Mouse (Mus musculus): ENCODE measurements around the gene Mns1. TPM values are rescaled to one million over a fixed set of nuclear protein-coding genes. Genes with fewer than 3 reads are reported as not detected.

Mns1 gene
- polyA plus RNA-seq (2014; fragmentation: Illumina TruSeq; extraction: RNeasy Lipid Tissue Mini Kit (QIAGEN cat#74804); ENCODE audit: low read depth, low replicate concordance): 0.16 TPM

GRCm38 (mm10) chr9:72437822-72438701 lies at the start of gene Mns1:
Gene Mns1 (plus strand): TSS chr9:72438011.

GRCm38 (mm10) chr9:72492194-72492565 lies 54.4 kb downstream of the Mns1 start, which contains the start of gene Tex9:
Gene Tex9 (minus strand): TSS chr9:72492212.

Other genes with a start within 250 kb of the Mns1 start
- 13.9 TPM for gene Zfp280d, start 163.2 kb upstream of the Mns1 start, polyA plus RNA-seq (2014; fragmentation: Illumina TruSeq; extraction: RNeasy Lipid Tissue Mini Kit (QIAGEN cat#74804); ENCODE audit: low read depth, low replicate concordance)
- 3.3 TPM for gene Tex9, start 54.2 kb downstream of the Mns1 start, polyA plus RNA-seq (2014; fragmentation: Illumina TruSeq; extraction: RNeasy Lipid Tissue Mini Kit (QIAGEN cat#74804); ENCODE audit: low read depth, low replicate concordance)
- 6.2 TPM for gene Rfx7, start 94.2 kb downstream of the Mns1 start, polyA plus RNA-seq (2014; fragmentation: Illumina TruSeq; extraction: RNeasy Lipid Tissue Mini Kit (QIAGEN cat#74804); ENCODE audit: low read depth, low replicate concordance)
- gene Nedd4, start 224.3 kb downstream of the Mns1 start, polyA plus RNA-seq (2014; fragmentation: Illumina TruSeq; extraction: RNeasy Lipid Tissue Mini Kit (QIAGEN cat#74804); ENCODE audit: low read depth, low replicate concordance): 266 TPM

Measured in heart, adult 10 weeks (tissue).